Mouse (Mus musculus): ENCODE data around the gene Usp18. TPM values are rescaled to one million over a fixed set of nuclear protein-coding genes. Genes with fewer than 3 reads are reported as not detected.

The Usp18 gene
- total RNA-seq, 2 experiments from 2014 or later = 0.30 to 0.64 TPM

GRCm38 (mm10) chr6:121224067-121224466 is 21.6 kb upstream of the Usp18 start:
- no peak for DNase-seq (ENCODE audit: low spot score in 2 of 2)

- no peak for DNase-seq (ENCODE audit: low spot score in 2 of 2)
These were observed 20.7 kb upstream of the Usp18 start for GRCm38 (mm10) chr6:121224993-121225392.

- DNase-seq (ENCODE audit: low spot score in 2 of 2) = no peak
These were observed 19.7 kb upstream of the Usp18 start for GRCm38 (mm10) chr6:121226043-121226442.

- DNase-seq (ENCODE audit: low spot score in 2 of 2) = no peak
These were observed 19.0 kb upstream of the Usp18 start for GRCm38 (mm10) chr6:121226744-121227143.

DNA sequence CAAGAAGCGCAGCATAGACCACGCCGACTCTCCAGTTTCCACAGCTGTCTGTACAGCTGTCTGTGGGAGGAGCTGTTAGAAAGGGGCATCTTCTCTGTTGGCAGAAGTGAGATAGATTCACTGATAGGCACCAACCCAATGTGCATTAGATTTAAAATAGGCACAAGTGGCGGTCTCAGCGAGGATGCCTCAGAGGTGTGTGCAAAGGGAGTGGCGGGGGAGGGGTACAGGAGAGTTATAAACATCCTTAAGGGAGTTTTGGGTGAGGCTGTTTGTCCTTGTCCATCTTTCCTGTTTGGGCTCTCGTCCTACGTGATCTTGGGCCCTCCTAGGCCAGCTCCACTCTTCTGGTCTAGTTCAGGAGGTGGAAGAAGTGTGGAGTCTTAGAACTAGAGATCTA is 17.3 kb upstream of the Usp18 start:
- no peak for DNase-seq (ENCODE audit: low spot score in 2 of 2)

DNA sequence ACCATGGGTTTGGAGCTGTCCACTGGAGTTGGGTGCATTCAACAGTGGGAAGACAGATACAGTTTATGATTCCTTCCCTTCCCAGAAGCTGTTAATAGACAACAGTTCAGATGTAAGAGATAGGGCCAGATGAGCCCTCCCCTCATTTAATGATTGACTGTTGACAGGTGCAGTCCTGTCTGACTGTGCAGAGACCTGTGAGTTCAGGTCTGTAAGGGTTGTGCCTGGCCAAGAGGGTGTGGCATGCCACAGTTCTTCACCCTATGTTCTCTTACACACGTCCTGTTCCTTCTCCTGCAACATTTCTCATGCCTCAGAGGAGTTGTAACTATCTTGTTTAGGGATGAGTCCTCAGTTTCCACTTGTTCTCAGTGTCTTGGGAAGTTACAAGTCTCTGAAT is 13.1 kb upstream of the Usp18 start:
- no peak for DNase-seq (ENCODE audit: low spot score in 2 of 2)

- DNase-seq (ENCODE audit: low spot score in 2 of 2) = no peak
These were observed 9.3 kb upstream of the Usp18 start for GRCm38 (mm10) chr6:121236386-121236785.

DNA sequence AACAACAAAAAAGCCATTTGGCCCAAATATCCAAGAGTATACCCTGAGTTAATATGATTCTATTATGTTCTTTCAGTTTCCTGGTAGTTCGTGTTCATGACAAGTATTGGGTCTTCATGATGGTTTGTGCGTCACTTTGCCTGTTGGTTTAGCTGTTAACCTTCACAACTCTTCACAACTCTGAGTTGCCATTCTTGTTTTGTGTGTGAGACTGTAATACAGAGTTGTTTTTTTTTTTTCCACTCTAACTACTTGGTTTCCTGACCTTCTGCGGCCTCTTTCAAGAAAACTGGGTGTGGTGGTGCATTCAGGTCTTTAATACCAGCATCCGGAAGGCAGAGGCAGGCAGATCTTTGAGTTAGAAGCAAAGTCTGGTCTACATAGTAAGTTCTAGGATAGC is 7.5 kb upstream of the Usp18 start:
- no peak for DNase-seq (ENCODE audit: low spot score in 2 of 2)

GRCm38 (mm10) chr6:121241780-121242179 is 3.9 kb upstream of the Usp18 start:
- DNase-seq (ENCODE audit: low spot score in 2 of 2) = no peak

- DNase-seq (ENCODE audit: low spot score in 2 of 2) = no peak
These were observed 2.5 kb upstream of the Usp18 start for GRCm38 (mm10) chr6:121243161-121243560.

DNA sequence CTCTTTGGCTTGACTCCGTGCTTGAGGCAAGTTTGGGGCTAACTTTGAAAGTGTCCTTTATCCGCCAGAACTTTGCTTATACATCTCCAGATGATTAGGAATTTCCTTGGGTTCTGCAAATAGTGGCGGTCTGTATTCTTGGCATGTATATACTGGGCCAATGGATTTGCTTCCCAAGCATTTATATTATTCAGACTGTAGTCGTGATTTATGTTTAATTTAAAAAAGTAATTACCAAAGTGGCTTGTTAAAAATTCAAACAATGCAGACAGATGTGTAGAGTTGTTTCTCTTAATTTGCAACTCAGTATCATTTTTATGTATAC is 293 bp downstream of the Usp18 start:
- no peak for DNase-seq (ENCODE audit: low spot score in 2 of 2)

- no peak for DNase-seq (ENCODE audit: low spot score in 2 of 2)
These were observed 4.7 kb downstream of the Usp18 start for GRCm38 (mm10) chr6:121250406-121250805.

DNA sequence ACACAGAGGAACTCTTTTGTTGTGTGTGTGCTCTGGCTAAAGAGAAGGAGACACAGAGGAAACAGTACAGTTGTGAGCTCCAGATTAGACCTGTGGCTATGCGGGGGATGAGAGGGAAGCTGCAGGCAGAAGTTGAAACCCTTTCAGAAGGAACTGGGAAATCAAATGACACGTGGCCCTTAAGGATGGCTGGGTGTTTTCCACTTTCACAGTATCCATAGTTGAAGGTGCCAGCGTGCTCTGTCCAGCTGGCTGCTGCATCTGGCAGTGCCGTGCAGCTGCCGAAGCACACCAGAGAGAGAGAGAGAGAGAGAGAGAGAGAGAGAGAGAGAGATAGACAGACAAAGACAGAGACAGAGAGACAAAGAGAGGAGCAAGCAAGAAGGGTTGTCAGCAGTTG is 5.5 kb downstream of the Usp18 start:
- DNase-seq (ENCODE audit: low spot score in 2 of 2) = no peak

- DNase-seq (ENCODE audit: low spot score in 2 of 2) = peak; percentile 30 to 88
These were observed 14.8 kb downstream of the Usp18 start for GRCm38 (mm10) chr6:121260548-121260947.

- DNase-seq (ENCODE audit: low spot score in 2 of 2) = no peak
These were observed 15.5 kb downstream of the Usp18 start for GRCm38 (mm10) chr6:121261233-121261632.

- no peak for DNase-seq (ENCODE audit: low spot score in 2 of 2)
These were observed 16.3 kb downstream of the Usp18 start for GRCm38 (mm10) chr6:121262004-121262403.

GRCm38 (mm10) chr6:121262496-121262895 is 16.8 kb downstream of the Usp18 start:
- no peak for DNase-seq (ENCODE audit: low spot score in 2 of 2)

DNA sequence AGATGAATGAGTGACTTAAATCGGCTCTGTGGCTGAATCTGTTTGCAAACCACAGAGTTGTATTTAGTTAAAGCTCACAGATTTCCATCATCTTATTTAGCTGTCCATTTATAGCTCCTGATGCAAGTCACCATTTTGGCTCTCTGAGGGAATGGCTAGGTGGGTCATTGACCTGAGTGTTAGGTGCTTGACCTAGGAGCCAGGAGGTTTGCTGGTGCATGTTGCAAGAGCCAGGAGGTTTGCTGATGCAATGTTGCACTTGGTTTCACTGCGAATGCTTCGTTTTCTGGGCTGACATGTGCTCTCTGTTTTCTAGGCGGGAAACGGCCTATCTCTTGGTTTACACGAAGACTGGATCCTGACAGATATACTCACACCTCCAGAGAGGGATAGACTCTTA is 24.4 kb downstream of the Usp18 start:
- no peak for DNase-seq (ENCODE audit: low spot score in 2 of 2)

DNA sequence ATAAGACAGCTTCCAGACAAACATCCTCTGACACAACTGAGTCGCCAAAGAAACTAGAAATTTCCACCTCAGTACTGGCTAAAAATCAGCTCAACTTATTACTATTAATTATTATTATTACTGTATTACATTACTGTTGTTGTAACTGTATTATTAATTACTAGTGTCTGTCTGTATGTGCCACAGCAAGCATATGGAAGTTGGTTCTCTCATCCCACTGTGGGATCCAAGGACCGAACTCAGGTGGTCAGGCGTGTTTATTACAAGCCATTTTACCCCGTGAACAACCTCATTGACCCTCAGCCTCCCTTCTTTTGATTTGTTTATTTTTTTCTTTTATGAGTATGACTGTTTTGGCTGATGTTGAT is 26.0 kb downstream of the Usp18 start:
- DNase-seq (ENCODE audit: low spot score in 2 of 2) = no peak

DNA sequence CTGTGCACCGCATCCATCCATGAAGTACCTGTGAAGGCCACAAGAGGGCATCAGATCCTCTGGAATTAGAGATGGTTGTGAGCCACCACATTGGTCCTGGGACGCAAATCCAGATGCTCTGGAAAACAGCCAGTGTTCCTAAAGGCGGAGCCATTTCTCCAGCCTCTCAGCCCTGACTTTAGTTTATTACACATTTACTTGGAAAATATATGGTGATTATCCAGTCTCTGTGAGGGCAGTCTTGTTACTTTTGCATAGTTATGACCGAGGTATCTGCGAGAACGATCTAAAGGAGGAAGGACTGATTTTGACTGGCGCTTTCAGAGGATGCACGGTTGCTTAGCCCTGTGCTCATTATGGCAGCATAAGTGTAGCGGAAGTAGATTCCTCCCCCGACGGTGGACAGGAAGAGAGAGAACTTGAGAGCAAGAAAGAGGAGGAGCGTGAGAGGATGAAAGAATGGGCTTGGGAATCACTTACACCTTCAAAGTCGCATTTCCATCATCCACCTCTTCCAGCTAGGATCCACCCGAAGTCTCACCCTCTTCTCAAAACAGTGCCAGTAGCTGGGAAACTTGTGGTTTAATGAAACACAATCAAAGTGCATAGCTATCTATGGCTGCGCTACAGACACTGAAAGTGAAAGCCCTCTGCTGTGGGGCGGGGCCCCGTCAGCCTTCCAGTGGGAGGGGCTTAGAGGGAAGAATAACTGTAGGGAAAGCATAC is 26.5 kb downstream of the Usp18 start:
- DNase-seq (ENCODE audit: low spot score in 2 of 2) = peak; percentile 60 to 90

- peak in 1 of 2 experiments; percentile 37 for DNase-seq (ENCODE audit: low spot score in 2 of 2)
These were observed 28.6 kb downstream of the Usp18 start for GRCm38 (mm10) chr6:121274356-121274755.

DNA sequence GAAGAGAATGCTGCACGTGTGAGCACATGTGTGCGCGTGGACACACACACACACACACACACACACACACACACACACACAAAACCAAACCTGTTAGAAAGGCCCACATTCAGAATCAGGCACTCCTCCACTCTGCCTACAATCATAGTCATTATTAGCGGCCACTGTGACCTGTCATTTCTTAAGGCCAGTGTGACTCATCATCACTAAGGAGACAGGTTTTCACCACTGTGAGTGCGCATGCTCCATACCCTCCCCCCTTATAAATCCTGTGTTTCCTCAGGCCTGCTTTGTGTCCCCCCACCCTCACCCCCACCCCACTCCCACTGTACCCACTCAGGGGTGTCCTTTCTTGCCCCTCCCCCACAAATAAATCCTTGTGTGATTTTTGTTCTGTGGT is 38.4 kb downstream of the Usp18 start:
- DNase-seq (ENCODE audit: low spot score in 2 of 2) = no peak

DNA sequence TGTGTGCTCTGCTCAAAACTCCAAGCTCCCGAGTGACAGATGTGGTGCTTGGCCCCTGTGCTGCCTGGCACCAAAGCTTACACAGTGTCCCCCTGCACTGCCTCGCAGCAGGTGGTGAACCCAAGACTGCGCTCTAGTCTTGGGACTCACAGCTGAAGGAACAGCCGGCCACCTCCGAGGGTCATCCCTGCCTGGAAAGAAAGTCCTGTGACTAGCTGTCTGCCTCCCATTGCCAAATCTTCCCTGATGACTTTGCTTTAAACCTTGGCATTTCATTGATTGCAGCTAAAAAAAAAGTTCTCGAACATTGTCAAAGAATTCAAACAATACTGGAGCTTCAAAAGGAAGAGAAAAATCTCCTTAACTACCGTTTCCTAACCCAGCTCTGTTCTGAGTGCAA is 53.6 kb downstream of the Usp18 start:
- no peak for DNase-seq (ENCODE audit: low spot score in 2 of 2)

DNA sequence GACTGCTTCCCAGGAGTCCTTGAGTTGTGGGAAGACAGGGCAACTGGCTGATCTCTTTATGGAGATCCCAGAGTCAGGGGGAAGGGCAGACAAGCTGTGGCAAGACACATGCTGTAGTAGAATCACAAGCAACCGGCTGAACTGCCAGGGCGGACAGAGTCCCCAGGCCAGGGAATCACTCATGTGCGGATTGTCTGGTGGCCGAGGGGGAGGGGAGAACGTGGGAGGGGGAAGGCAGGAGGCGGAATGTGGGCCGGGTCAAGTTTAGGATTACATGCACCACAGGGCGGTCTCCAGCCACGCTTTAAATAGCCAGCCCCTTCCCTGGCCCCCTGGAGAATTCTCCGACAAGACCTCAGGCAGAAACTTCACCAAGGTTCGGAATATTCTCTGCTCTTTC is 54.2 kb downstream of the Usp18 start, which contains the start of gene Slc6a13:
Gene Slc6a13, plus strand, starts transcription at position 274 of the 400 bp plus-strand sequence.
- no peak for DNase-seq (ENCODE audit: low spot score in 2 of 2)

All from layer of hippocampus, adult 18-20 months (tissue).